Mouse (Mus musculus) embryonic facial prominence, embryonic 11.5 days (tissue): ENCODE measurements around the gene Ncbp2. TPM values are rescaled to one million over a fixed set of nuclear protein-coding genes. Genes with fewer than 3 reads are reported as not detected.
A peak's percentile ranks its signal among the peaks of the same experiment; 100 is the strongest.

ENCODE experiments used
- ATAC-seq: fragments of 200-750 bp; cut with Nextera tagmentation; replicated peaks from 2 replicates; pipeline ENCODE4 v1.8.0; 2017; ENCODE audit warnings: low read depth; ENCODE audit not compliant: insufficient number of reproducible peaks, low FRiP score, low TSS enrichment
- DNase-seq: peaks from one replicate; pipeline ENCODE4 v3.0.0-alpha.2; 2015; ENCODE audit warnings: low spot score
- H3K27ac ChIP-seq: fragments of 300-500 bp; sonication (generic); replicated peaks from 2 replicates; pipeline ENCODE4 v1.5.1; 2014; ENCODE audit warnings: mild to moderate bottlenecking, low read depth, low read length, control low read depth
- H3K27me3 ChIP-seq: fragments of 300-500 bp; sonication (generic); 2 replicates; pipeline ENCODE4 v1.6.1; 2014; ENCODE audit warnings: mild to moderate bottlenecking, low read length, moderate library complexity, mixed read lengths; ENCODE audit not compliant: control insufficient read depth, insufficient read depth
- H3K36me3 ChIP-seq: fragments of 300-500 bp; sonication (generic); replicated peaks from 2 replicates; pipeline ENCODE4 v1.6.1; 2014; ENCODE audit warnings: low read depth, mild to moderate bottlenecking, low read length, moderate library complexity, mixed read lengths; ENCODE audit not compliant: control insufficient read depth, insufficient read depth
- H3K4me1 ChIP-seq: fragments of 300-500 bp; sonication (generic); 2 replicates; pipeline ENCODE4 v1.6.1; 2014; ENCODE audit warnings: low read length, mixed read lengths; ENCODE audit not compliant: control insufficient read depth, insufficient read depth
- H3K4me2 ChIP-seq: fragments of 300-500 bp; sonication (generic); 2 replicates; pipeline ENCODE4 v1.6.1; 2014; ENCODE audit warnings: low read depth, mild to moderate bottlenecking, control low read depth, low read length, moderate library complexity
- H3K4me3 ChIP-seq: fragments of 300-500 bp; sonication (generic); 2 replicates; pipeline ENCODE4 v1.5.1; 2014; ENCODE audit warnings: low read depth, low read length, control low read depth
- H3K9ac ChIP-seq: fragments of 300-500 bp; sonication (generic); replicated peaks from 2 replicates; pipeline ENCODE4 v1.6.1; 2014; ENCODE audit warnings: mild to moderate bottlenecking, control low read depth, low read length
- H3K9me3 ChIP-seq: fragments of 300-500 bp; sonication (generic); replicated peaks from 2 replicates; pipeline ENCODE4 v1.6.1; 2016; ENCODE audit warnings: mild to moderate bottlenecking, low read length, inconsistent platforms, mixed read lengths; ENCODE audit not compliant: control insufficient read depth
- WGBS: fragments of 180-500 bp; shearing (Covaris S2); extraction: QIAGEN DNeasy Blood & Tissue Kit; methylation state at CpG from one replicate; pipeline ENCODE4 v1.1.7; 2014; 5-methylcytosine and 5-hydroxymethylcytosine counted together
- microRNA-seq: library from miRNA; unstranded; fragments of <30 nt; microRNA quantifications from one replicate; pipeline ENCODE4, GENCODE M21; 2016; ENCODE audit warnings: borderline number of aligned reads
- polyA plus RNA-seq: library from polyadenylated mRNA; unstranded; fragments of >200 nt; fragmentation: Nextera tagmentation; extraction: Ambion mirVana; gene quantifications from 2 replicates; pipeline ENCODE4 v1.2.1, GENCODE M21; 2014

Ncbp2 gene
- polyA plus RNA-seq, 1 experiment from 2014 or later: 173 TPM

DNA sequence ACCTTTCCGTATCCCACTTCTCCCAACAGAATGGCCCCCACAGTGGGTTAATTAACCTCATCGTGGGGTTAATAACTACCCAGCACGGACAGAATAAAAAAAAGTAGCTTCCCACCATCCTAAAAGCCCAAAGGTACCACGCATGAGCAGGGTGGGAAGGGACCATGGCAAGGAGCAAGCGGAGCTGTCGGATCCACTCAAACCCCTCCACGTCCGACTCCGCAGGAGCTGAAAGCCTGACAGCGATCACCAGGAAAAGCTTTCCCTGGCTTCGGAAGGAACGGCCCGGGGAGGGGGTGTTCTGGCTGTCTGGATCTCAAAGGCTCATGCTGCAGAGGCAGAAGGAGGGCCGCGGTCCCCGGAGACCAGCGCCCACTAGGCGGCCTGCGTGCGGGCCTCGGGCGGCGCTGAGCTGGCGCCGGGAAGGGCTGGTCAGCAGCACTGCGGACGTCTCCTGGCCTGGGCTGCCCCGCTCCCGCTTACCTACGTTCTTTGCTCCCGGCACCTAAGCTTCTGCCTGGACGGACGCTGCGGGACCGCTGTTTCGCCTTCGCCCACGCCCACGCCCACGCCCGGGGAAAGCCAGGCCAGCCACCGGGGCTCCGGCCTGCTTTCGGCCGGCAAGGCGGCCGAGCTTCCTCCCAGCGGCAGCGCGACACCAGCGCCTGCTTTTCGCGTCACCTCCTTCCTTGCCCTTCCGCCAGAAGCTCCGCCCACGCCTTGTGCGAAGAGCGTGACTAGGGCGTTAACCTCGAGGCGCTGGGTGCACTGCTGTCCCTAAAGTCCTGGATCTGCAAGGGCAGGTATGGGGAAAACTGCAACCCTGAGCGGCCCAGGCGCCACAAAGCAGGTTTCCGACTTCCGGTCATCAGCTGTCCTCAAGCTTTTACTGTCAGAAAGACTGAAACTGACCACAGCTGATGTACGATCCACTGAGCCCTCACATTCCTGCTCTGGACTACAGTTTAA lies 54.5 kb downstream of the Ncbp2 start, which contains the start of gene Senp5:
Gene Senp5, minus strand, starts transcription at position 779 of the 969 bp plus-strand sequence.
- peak within 1 kb of the TSS; percentile 82 for H3K4me2 ChIP-seq
- no peaks in the 10 kb centered on the region for H3K27me3 ChIP-seq
- peak within 1 kb of the TSS; percentile 73 for H3K27ac ChIP-seq
- no peaks in the 10 kb centered on the region for H3K9me3 ChIP-seq
- H3K9ac ChIP-seq: peak within 1 kb of the TSS; percentile 91
- 1% methylated on average over 66 of the region's 66 CpGs for WGBS
- no peaks in the 10 kb centered on the region; the same call in 1 of the 2 replicates for H3K4me1 ChIP-seq
- peak; percentile 89 for ATAC-seq
- DNase-seq: peak; percentile 94
- peak within 1 kb of the TSS; percentile 95 for H3K4me3 ChIP-seq
- H3K36me3 ChIP-seq: no peaks in the 10 kb centered on the region

DNA sequence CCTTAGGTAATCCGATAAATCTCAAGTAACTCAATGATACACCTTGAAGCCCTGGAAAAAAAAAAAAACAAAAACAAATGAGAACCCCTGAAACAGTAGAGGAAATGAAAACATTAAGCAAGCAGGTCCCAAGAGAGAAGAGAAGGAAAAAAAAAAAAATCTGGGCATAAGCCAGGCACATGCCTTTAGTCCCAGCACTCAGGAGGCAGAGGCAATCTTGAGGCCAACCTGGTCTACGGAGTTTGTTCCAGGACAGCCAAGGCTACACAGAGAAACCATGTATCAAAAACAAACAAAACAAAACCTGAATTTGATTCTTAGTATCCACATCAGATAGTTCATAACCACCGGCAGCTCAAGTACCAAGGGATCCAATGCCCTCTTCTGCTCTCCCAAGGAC lies 56.4 kb downstream of the Ncbp2 start:
- no peak for ATAC-seq
- Histone ChIP-seq H3K27me3 (no peaks in the 10 kb centered on the region), H3K27ac (no peak overlapping the region), H3K4me2 (no peak overlapping the region), H3K4me3 (no peak overlapping the region), H3K4me1 (no peaks in the 10 kb centered on the region; the same call in 1 of the 2 replicates), H3K9ac (no peak overlapping the region), H3K36me3 (no peaks in the 10 kb centered on the region), H3K9me3 (no peaks in the 10 kb centered on the region)
- 97% methylated on average over 3 of the region's 3 CpGs for WGBS
- DNase-seq: no peak

DNA sequence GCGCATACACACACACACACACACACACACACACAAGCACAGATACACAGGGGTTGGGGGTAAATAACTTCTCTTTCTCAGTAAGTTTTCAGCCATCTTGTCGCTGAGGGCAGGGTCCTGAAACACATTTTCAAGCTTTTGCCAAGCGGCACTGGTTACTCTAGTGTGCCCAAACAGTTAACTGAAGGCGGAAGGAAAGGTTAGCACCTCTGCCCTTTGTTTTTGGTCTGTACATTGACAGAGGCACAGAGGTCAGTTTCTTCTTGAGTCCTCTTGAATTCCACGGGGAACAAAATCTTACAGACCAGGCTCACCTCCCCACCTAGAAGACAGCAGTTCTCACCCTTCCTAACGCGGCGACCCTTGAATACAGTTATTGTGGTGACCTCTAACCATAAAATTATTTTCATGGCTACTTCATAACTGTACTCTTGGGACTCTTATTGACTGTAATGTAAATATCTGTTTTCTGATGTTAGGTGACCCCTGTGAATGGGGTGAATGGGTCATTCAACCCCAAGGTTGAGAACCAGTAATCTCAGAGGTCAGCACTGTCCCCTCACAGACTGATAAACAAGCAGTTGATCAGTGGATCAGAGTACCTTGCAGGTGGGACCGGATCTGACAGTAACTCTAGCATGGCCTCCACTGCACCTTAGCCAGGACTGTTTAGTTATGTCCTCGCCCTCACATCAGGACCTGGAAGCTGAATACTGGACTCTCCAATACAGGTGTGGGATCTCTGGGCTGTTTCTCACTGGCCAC lies 60.4 kb downstream of the Ncbp2 start:
- H3K27ac ChIP-seq: no peak overlapping the region
- H3K4me3 ChIP-seq: no peak overlapping the region
- ATAC-seq (no peak), DNase-seq (no peak)
- no peaks in the 10 kb centered on the region; the same call in 1 of the 2 replicates for H3K4me1 ChIP-seq
- no peak overlapping the region for H3K9ac ChIP-seq
- H3K9me3 ChIP-seq: no peaks in the 10 kb centered on the region
- no peaks in the 10 kb centered on the region for H3K36me3 ChIP-seq
- WGBS: 64% methylated on average over 10 of the region's 10 CpGs
- H3K4me2 ChIP-seq: no peak overlapping the region
- no peaks in the 10 kb centered on the region for H3K27me3 ChIP-seq

DNA sequence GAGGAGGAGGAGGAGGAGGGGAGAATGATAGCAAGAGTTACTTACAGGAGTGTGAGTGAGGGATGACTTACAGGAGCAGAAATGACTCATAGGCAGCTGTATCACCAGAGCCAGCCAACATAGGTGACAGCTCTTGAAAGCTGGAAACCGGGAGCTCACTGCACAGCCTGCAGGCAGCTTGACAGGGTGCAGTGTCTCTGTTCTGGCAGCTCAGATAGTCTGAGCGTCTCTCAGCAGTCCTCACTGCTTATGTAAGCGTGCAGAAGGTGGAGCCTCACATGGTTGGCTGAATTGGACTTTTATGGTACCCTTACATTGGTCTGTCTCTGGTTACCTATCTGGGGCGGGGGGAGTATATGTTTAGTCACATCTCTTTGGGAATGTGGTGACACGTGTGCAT lies 61.6 kb downstream of the Ncbp2 start:
- Histone ChIP-seq H3K4me1 (no peaks in the 10 kb centered on the region), H3K9ac (no peak overlapping the region), H3K36me3 (no peaks in the 10 kb centered on the region), H3K4me3 (no peak overlapping the region), H3K9me3 (no peaks in the 10 kb centered on the region), H3K27me3 (no peaks in the 10 kb centered on the region), H3K4me2 (no peak overlapping the region), H3K27ac (no peak overlapping the region)
- ATAC-seq (no peak), DNase-seq (peak; percentile 9)
- WGBS: 47% methylated on average over 5 of the region's 5 CpGs

DNA sequence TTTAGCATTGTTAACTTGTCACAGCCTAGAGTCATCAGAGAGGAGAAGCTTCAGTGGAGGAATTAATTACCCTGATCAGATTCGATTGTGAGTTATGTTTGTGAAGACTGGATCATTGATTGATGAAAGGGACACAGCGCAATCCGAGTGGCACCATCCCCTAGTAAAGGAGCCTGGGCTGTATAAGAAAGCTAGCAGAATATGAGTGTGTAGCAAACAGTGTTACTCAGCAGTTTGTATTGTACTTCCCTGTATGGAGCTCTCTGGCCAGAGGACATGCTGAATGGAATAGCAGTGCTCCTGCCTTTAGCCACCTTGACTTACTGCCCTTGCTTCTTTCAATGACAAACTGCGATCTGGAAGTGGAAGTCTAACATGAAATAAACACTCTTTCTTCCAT lies 62.0 kb downstream of the Ncbp2 start:
- Histone ChIP-seq H3K27me3 (no peaks in the 10 kb centered on the region), H3K9me3 (no peaks in the 10 kb centered on the region), H3K4me2 (no peak overlapping the region), H3K27ac (no peak overlapping the region), H3K4me3 (no peak overlapping the region), H3K9ac (no peak overlapping the region), H3K36me3 (no peaks in the 10 kb centered on the region), H3K4me1 (no peaks in the 10 kb centered on the region)
- no peak for ATAC-seq
- WGBS: 83% methylated on average over 4 of the region's 4 CpGs
- no peak for DNase-seq

Small RNA genes lying within 50 kb of the gene (microRNA-seq; reads per million reads assigned to microRNA genes)
- gene Gm26269: not detected

Other genes with a start within 250 kb of the Ncbp2 start
- gene Meltf, start 69.7 kb upstream of the Ncbp2 start, polyA plus RNA-seq: 0.07 TPM in 1 of 2 replicates, not detected in the other
- gene Pigz, start 14.7 kb upstream of the Ncbp2 start, polyA plus RNA-seq: 0.41 and 0.56 TPM in 2 replicates
- 86.6 and 90.6 TPM in 2 replicates for gene 0610012G03Rik, start within 50 bp of the Ncbp2 start, polyA plus RNA-seq
- gene Senp5, start 54.8 kb downstream of the Ncbp2 start, polyA plus RNA-seq: 10.0 and 10.9 TPM in 2 replicates
- gene Pak2, start 130.8 kb downstream of the Ncbp2 start, polyA plus RNA-seq: 41.6 and 42.6 TPM in 2 replicates
- 168 TPM in 2 replicates for gene Pigx, start 151.2 kb downstream of the Ncbp2 start, polyA plus RNA-seq
- gene Cep19, start 151.3 kb downstream of the Ncbp2 start, polyA plus RNA-seq: 46.1 and 46.5 TPM in 2 replicates
- gene Nrros, start 217.1 kb downstream of the Ncbp2 start, polyA plus RNA-seq: 9.5 and 10.3 TPM in 2 replicates
- gene Bex6, start 231.3 kb downstream of the Ncbp2 start, polyA plus RNA-seq: not detected in 2 replicates